9 mouse cellular contexts compared by ENCODE assay signal in the genomic region with DNA sequence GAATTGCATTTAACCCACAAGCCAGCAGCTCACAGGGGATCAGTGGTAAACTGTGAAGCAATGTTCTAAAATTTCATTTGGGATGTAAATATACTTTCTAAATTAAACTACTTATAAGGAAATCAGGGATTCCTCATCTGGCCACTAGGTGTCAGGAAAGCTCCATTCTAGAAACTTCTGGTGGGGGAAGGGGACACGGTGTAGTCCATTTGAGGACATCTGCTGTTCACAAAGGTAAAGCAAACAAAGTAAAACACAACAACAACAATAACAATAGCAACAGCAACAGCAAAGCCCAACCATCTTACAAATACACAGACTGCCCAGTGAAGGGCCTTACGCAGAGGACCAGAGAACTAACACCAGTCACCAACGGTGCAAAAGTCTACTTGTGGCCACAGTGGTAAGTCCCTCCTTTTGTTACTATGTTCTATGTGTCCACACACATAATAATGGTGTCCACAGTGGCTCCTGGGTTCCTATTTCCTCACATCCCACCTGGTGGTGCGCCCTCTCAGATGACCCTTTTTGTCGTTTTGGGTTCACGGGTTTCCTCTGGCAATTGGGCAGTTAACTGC.
DNase-seq lines count a peak whose midpoint lies in the region; ATAC-seq and TF ChIP-seq lines count a peak whose summit lies in the region.
"Had no signal": no experiment of that assay in that cellular context is flagged by ENCODE, and none has a peak within 500 bp of the region (broad histone marks: within the 10 kb centered on the region; RNA-seq: fewer than 3 reads in every experiment).

No protein-coding gene starts in this region.

- no peaks in the 10 kb centered on the region for H3K36me3 ChIP-seq in CH12.LX (replicated peaks in 1 of 2; ENCODE audit: control insufficient read depth in 1 of 2, insufficient read depth in 1 of 2, low read length in 1 of 2)
- H3K36me3 ChIP-seq in hindbrain, embryonic 13.5 days: no peaks in the 10 kb centered on the region
- H3K36me3 ChIP-seq in midbrain, postnatal 0 days (ENCODE audit: insufficient read depth, low read length): no peaks in the 10 kb centered on the region
- H3K36me3 ChIP-seq: liver, embryonic 15.5 days had no signal

- peak; percentile 67 to 84; a peak in 3 of 4 replicates for TF ChIP-seq CTCF in CH12.LX (conservative IDR thresholded peaks at IDR 0.05 in 1 of 2, IDR thresholded peaks at IDR 0.05 in 1 of 2; ENCODE audit: low read depth in 2 of 2, low read length in 2 of 2)
- TF ChIP-seq CTCF in midbrain, postnatal 0 days (IDR thresholded peaks at IDR 0.05): peak; percentile 94

- WGBS in hindbrain, embryonic 13.5 days: 74% methylated on average over 6 of the region's 6 CpGs
- WGBS in midbrain, postnatal 0 days: 74% methylated on average over 6 of the region's 6 CpGs

- TF ChIP-seq POLR2A in CH12.LX (IDR thresholded peaks at IDR 0.05; ENCODE audit: low read depth, low read length): no peak

- dilution Hi-C loops in CH12.LX (cut with MboI; ENCODE audit: extremely low pct_ligation_motif_present, extremely low pct_unique_long_range_greater_than_20kb, low sequenced_read_pairs): no loop called here

- TF ChIP-seq EP300 in CH12.LX (IDR thresholded peaks at IDR 0.05; ENCODE audit: low read length): no peak

- peaks cover 2% of the 10 kb centered on the region for H3K9me3 ChIP-seq in CH12.LX (replicated peaks; ENCODE audit: low read length)
- no peaks in the 10 kb centered on the region for H3K9me3 ChIP-seq in hindbrain, embryonic 13.5 days
- no peaks in the 10 kb centered on the region for H3K9me3 ChIP-seq in midbrain, postnatal 0 days (ENCODE audit: low read length)
- H3K9me3 ChIP-seq: liver, embryonic 15.5 days had no signal

- H3K27ac ChIP-seq in CH12.LX (ENCODE audit: insufficient read depth, low read depth): no peak overlapping the region
- no peak overlapping the region for H3K27ac ChIP-seq in hindbrain, embryonic 13.5 days
- no peak overlapping the region for H3K27ac ChIP-seq in midbrain, postnatal 0 days (ENCODE audit: low read depth, low read length)
- H3K27ac ChIP-seq: liver, embryonic 15.5 days had no signal

- peak; percentile 90 for TF ChIP-seq RAD21 in CH12.LX (IDR thresholded peaks at IDR 0.05; ENCODE audit: low read depth, low read length)

- H3K27me3 ChIP-seq in CH12.LX (replicated peaks): no peaks in the 10 kb centered on the region
- no peaks in the 10 kb centered on the region for H3K27me3 ChIP-seq in hindbrain, embryonic 13.5 days
- H3K27me3 ChIP-seq in midbrain, postnatal 0 days (ENCODE audit: insufficient read depth, low read length): no peaks in the 10 kb centered on the region
- H3K27me3 ChIP-seq: liver, embryonic 15.5 days had no signal

- DNase-seq in cerebellum, adult 9-10 months: peak; percentile 2
- peak; percentile 38 for DNase-seq in CH12.LX (ENCODE audit: extremely low read depth)
- DNase-seq in embryo, embryonic 10.5 days (ENCODE audit: low spot score): peak; percentile 78
- peak; percentile 46 to 59 for DNase-seq in left cerebral cortex, postnatal 14 days (ENCODE audit: low spot score in 2 of 2)
- DNase-seq in midbrain, postnatal 0 days (ENCODE audit: low spot score): peak; percentile 82
- DNase-seq in spleen, postnatal 4 days (ENCODE audit: low spot score in 2 of 2): no peak

- in situ Hi-C loops in CH12.LX (cut with MboI; ENCODE audit: low pct_ligation_motif_present, low pct_unique_long_range_greater_than_20kb, low sequenced_read_pairs): no loop called here

- no peaks in the 10 kb centered on the region for H3K79me2 ChIP-seq in CH12.LX (replicated peaks; ENCODE audit: control insufficient read depth, extremely low read depth, insufficient read depth, poor library complexity, severe bottlenecking)

- H3K4me1 ChIP-seq in CH12.LX (ENCODE audit: control insufficient read depth in 1 of 2, insufficient read depth in 2 of 2): peaks cover 0 to 3% of the 10 kb centered on the region in 2 experiments; a peak in 2 of 4 replicates
- no peaks in the 10 kb centered on the region for H3K4me1 ChIP-seq in hindbrain, embryonic 13.5 days (replicated peaks)
- no peaks in the 10 kb centered on the region for H3K4me1 ChIP-seq in midbrain, postnatal 0 days (ENCODE audit: insufficient read depth, low read length)
- H3K4me1 ChIP-seq: liver, embryonic 15.5 days had no signal

- ATAC-seq in cerebellum, adult (ENCODE audit: insufficient number of reproducible peaks, low FRiP score, low TSS enrichment): no peak
- ATAC-seq in hindbrain, embryonic 13.5 days (ENCODE audit: low FRiP score): peak; percentile 69; the same call in 1 of the 2 replicates
- ATAC-seq in midbrain, postnatal 0 days (ENCODE audit: low FRiP score): 0 out of 2 replicates have a peak, but pooled peaks have one; percentile 31

- H3K4me2 ChIP-seq in CH12.LX (ENCODE audit: insufficient read depth, low read depth, poor library complexity, severe bottlenecking): no peak overlapping the region
- H3K4me2 ChIP-seq in hindbrain, embryonic 13.5 days: no peak overlapping the region
- H3K4me2 ChIP-seq in midbrain, postnatal 0 days (ENCODE audit: low read depth, low read length, poor library complexity, severe bottlenecking): no peak overlapping the region
- H3K4me2 ChIP-seq: liver, embryonic 15.5 days had no signal

- intact Hi-C loops in left cerebral cortex, postnatal 14 days (cut with DNase I): loop anchor here (2.0 to 5.0 kb wide), 2 partner anchors 335 to 1200 kb away; no protein-coding TSS in a partner anchor

- H3K4me3 ChIP-seq in CH12.LX (replicated peaks in 1 of 3; ENCODE audit: low read depth in 2 of 3, low read length in 2 of 3, poor library complexity in 1 of 3): no peak overlapping the region
- no peak overlapping the region for H3K4me3 ChIP-seq in hindbrain, embryonic 13.5 days
- H3K4me3 ChIP-seq in midbrain, postnatal 0 days (ENCODE audit: low read depth, low read length): no peak overlapping the region
- H3K4me3 ChIP-seq: liver, embryonic 15.5 days had no signal

- H3K9ac ChIP-seq in CH12.LX (ENCODE audit: insufficient read depth, low read depth): no peak overlapping the region
- no peak overlapping the region for H3K9ac ChIP-seq in hindbrain, embryonic 13.5 days
- no peak overlapping the region for H3K9ac ChIP-seq in midbrain, postnatal 0 days (replicated peaks; ENCODE audit: low read length, poor library complexity, severe bottlenecking)
- H3K9ac ChIP-seq: liver, embryonic 15.5 days had no signal

TF ChIP-seq in CH12.LX, 34 proteins besides CTCF, POLR2A, EP300 and RAD21:
- peak; percentile 64 for TF ChIP-seq SMC3 (IDR thresholded peaks at IDR 0.05; ENCODE audit: low read depth, low read length)
- TF ChIP-seq NELFE (IDR thresholded peaks at IDR 0.05; ENCODE audit: low read depth, low read length): no peak
- TF ChIP-seq CHD2 (IDR thresholded peaks at IDR 0.05; ENCODE audit: low read length): peak; percentile 85
- TF ChIP-seq GABPA (IDR thresholded peaks at IDR 0.05; ENCODE audit: insufficient replicate concordance, low read depth, low read length): no peak
- no peak for TF ChIP-seq ZNF384 (IDR thresholded peaks at IDR 0.05; ENCODE audit: low read depth, low read length)
TF ChIP-seq in CH12.LX: peak in this region for 2.

Comparison
In these comparisons a context has a peak if more than half of its experiments do, and no peak if none do; other contexts are left out.
1. DNase-seq: peak in cerebellum, adult 9-10 months (single experiment), CH12.LX (single experiment), embryo, embryonic 10.5 days (single experiment), left cerebral cortex, postnatal 14 days (2 of 2) and midbrain, postnatal 0 days (single experiment); none in spleen, postnatal 4 days (0 of 2).